15 mouse cellular contexts compared by ENCODE assay signal in genomic region chr16:33680271-33680670, GRCm38 (mm10).
"Had no signal": no experiment of that assay in that cellular context is flagged by ENCODE, and none has a peak within 500 bp of the region (broad histone marks: within the 10 kb centered on the region; RNA-seq: fewer than 3 reads in every experiment).

No protein-coding gene starts in this region.

- H3K4me2 ChIP-seq: kidney, embryonic 15.5 days; limb, embryonic 12.5 days; liver, embryonic 13.5 days; midbrain, embryonic 12.5 days; stomach, embryonic 15.5 days had no signal

- H3K36me3 ChIP-seq: kidney, embryonic 15.5 days; limb, embryonic 12.5 days; liver, embryonic 13.5 days; midbrain, embryonic 12.5 days; stomach, embryonic 15.5 days had no signal

- ATAC-seq: liver, postnatal 0 days; midbrain, embryonic 16.5 days had no signal

- H3K27ac ChIP-seq: limb, embryonic 12.5 days; liver, embryonic 13.5 days; macrophage; midbrain, embryonic 12.5 days; stomach, embryonic 15.5 days had no signal

- H3K27me3 ChIP-seq: kidney, embryonic 15.5 days; limb, embryonic 12.5 days; liver, embryonic 13.5 days; midbrain, embryonic 12.5 days; stomach, embryonic 15.5 days had no signal

- H3K4me3 ChIP-seq: kidney, embryonic 15.5 days; limb, embryonic 12.5 days; liver, embryonic 13.5 days; megakaryocyte, embryonic 14.5 days; midbrain, embryonic 12.5 days; stomach, embryonic 15.5 days had no signal

- H3K9ac ChIP-seq: kidney, embryonic 15.5 days; limb, embryonic 12.5 days; liver, embryonic 13.5 days; liver, postnatal 0 days; midbrain, embryonic 12.5 days; stomach, embryonic 15.5 days had no signal

- DNase-seq: kidney, adult 18-20 months; layer of hippocampus, adult 9-11 months; liver; liver, embryonic 13.5 days; liver, postnatal 0 days; right cerebral cortex, postnatal 14 days; thymus, adult 2 months; thymus, postnatal 25 days had no signal

- H3K9me3 ChIP-seq: kidney, embryonic 15.5 days; limb, embryonic 12.5 days; liver, embryonic 13.5 days; midbrain, embryonic 12.5 days; stomach, embryonic 15.5 days had no signal
